Mouse (Mus musculus) telencephalon, adult 2 months (tissue): Measurements from ENCODE around the gene Rab43.
"Not testable (repeated sequence)": the region's sequence is repeated elsewhere in the genome, so short reads cannot be mapped to it uniquely, and the experiment has no call there.

Source experiments
- DNase-seq: peaks from one replicate; pipeline ENCODE4 v3.0.0-alpha.2; 2011; ENCODE audit warnings: low read depth, low spot score

The Rab43 gene

DNA sequence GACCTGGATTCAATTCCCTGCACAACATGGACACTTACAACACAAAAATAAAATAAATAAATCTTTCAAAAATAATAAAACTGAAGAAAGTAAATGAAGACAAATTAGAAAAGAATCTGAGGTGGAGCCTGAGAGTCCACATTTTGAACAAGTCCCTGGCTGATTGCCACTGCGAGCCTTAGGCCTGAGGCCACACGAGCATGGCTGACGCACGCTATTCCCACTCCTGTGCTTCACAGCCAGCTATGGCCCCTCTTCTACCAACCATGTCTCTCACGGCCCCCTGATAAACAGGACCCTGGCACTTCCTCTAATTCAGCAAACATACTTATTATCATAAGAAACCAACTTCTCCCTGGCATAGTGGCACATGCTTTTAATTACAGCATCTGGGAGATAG is 25.3 kb downstream of the Rab43 start:
- no peak for DNase-seq

- DNase-seq, result no peak
These were observed 27.9 kb downstream of the Rab43 start for GRCm38 (mm10) chr6:87784033-87784432.

DNA sequence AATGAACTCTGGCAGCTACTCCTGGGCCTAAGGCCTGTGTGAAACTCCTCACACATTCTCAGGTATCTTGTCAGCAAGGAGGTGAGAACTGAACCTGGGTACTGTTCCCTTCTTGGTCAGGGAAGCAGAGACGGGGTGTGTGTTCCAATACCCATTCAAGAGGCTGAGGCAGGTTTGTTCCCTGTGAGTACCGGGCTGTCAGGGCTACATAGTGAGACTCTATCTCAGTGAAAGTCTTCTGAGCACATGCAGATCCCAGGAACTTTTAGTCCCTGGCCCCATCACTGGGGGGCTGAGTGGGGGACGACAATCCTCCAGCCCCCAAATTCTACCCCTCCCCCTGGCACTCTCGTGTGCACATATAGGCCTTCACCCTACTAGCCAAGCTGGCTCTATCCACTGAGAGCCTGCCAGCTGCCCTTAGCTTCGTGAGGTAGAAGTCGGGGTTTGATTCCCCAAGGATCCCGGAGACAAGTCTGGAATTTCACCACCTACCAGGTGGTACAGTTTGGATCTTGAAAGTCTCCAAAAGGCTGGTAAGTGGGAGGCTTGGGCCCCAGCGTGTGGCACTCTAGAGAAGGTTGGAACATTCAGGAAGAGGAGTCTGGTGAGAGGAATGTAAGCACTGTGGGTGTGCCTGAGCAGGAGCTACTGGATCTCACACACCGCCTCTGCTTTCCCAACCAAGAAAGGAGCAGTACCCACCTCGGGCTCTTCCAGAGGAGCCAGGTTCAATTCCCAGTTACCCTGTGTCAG is 31.2 kb downstream of the Rab43 start:
- peak; percentile 11 for DNase-seq

- DNase-seq, result no peak
These were observed 32.5 kb downstream of the Rab43 start for GRCm38 (mm10) chr6:87779174-87780165.

DNA sequence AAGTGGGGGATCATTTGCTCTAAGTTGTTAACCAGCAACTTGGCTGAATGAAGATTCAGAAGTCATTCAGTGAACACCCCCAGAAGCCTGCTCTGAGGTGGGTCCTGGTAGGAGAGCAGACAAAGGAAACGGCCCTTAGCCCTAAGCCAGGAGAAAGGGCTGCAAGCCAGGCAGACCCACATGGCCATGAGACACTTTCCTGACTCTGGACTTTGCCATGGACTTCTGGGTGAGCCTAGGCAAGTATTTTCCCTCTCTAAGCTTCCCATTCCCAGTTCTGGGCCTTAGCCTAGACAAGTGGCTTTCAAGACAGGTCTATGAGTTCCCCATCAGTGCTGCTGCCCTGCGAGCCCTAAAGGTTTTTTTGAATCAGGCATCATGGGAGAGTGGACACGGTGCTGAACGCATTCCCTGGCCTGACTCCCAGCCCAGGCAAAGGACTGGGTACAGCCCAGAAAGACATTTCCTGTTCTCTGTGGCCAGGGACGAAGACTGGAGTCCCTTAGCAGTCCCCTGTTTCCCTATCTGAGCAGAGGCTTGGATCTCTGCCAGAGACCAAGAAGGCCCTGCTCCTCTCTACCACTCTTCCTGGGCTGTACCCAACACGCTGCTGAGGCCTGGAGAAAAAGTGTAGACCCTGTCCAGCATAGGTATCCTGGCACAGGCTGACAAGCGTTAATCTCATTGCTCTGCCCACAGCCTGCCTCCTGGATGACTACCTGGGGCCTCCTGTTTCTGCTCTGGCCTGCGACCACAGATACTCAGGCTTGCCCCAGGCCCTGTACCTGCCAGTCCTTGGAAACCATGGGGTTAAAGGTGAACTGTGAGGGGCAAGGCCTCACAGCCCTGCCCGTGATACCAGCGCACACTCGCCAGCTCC is 33.4 kb downstream of the Rab43 start:
- no peak for DNase-seq

DNA sequence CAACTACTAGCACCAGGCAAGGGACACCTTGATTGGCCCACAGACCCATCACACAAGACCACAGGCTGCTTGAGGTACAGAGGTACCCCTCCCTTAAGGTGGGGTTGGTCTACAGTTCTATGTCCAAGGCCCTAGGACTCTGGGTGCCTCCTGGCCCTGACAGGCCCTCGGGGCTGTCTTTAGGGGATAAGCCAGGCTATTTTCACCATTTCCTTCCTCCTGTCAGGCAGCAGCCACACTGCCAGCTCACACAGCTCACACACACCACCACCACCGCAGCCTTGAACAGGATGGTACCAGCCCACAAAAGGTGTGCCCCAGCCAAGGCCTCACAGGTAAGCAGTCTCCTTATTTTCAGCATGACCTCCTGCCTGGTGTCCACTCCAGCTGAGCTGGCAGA is 34.1 kb downstream of the Rab43 start, which contains the start of gene Gp9:
Gene Gp9, plus strand, starts transcription at position 231 of the 400 bp plus-strand sequence.
- DNase-seq, result no peak

DNA sequence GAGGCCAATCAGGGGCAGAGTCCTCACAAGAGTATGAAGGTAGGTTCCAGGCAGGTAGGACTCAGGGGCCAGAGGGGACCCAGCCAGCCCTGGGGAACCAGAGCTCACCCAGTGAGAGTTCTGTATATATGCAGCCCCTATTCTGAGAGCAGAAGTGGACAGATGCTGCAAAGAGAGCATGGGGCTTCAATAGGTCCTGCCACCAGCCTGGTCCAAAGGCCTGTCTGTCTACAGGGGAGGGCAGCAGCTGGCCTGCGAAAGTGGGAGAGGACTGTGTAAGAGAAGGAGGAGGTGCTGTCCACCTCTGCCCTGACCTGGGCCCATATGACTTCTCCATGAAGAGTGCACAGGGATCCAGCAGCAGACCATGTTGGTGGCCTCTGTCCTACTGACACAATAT is 35.3 kb downstream of the Rab43 start:
- no peak for DNase-seq

DNA sequence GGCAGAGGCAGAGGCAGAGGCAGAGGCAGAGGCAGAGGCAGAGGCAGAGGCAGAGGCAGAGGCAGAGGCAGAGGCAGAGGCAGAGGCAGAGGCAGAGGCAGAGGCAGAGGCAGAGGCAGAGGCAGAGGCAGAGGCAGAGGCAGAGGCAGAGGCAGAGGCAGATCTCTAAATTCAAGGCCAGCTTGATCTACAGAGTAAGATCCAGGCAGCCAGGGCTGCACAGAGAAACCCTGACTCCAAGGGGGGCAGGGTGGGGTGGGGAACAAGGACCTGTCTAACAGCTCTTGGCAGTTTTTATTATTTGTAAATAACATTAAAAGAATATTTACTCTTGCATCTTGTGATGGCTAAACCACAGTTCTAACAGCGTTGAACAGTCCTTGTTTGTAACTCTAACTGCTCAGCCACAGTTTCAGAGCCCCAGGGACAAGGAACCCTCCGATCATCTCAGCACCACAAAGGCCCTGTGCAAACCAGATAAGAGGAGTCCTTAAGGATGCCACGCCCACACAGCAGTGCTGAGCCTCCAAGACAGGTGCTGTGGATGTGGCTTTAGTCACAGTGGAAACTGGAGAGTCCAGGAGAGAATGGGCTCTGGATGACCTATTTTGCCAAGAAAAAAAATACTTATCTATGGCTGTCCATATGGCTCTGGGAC is 36.2 kb downstream of the Rab43 start:
- no peak for DNase-seq

GRCm38 (mm10) chr6:87774909-87775308 is 37.1 kb downstream of the Rab43 start:
- no peak for DNase-seq

GRCm38 (mm10) chr6:87774466-87774865 is 37.5 kb downstream of the Rab43 start:
- no peak for DNase-seq

DNA sequence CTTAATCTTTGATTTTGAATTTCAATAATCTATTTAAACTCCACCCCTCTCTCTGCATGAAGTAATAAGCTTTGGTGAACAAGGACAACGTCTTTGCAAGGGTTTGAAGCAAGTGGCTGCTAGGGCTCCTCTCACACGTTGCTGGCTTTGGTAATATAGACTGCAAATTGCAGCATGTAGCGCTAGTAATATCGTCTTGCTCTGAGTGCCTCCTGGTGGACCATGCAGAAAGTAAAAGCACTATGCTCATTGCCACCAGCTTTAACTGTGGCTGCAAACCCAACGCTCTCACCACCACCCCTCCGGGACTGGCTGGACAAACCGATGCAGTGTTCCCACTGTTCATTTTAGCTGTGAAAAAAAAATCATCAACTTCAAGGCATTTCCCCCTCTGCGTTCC is 41.3 kb downstream of the Rab43 start:
- peak; percentile 3 for DNase-seq

- not testable (repeated sequence) for DNase-seq
These were observed 47.7 kb downstream of the Rab43 start for GRCm38 (mm10) chr6:87764296-87764695.

DNA sequence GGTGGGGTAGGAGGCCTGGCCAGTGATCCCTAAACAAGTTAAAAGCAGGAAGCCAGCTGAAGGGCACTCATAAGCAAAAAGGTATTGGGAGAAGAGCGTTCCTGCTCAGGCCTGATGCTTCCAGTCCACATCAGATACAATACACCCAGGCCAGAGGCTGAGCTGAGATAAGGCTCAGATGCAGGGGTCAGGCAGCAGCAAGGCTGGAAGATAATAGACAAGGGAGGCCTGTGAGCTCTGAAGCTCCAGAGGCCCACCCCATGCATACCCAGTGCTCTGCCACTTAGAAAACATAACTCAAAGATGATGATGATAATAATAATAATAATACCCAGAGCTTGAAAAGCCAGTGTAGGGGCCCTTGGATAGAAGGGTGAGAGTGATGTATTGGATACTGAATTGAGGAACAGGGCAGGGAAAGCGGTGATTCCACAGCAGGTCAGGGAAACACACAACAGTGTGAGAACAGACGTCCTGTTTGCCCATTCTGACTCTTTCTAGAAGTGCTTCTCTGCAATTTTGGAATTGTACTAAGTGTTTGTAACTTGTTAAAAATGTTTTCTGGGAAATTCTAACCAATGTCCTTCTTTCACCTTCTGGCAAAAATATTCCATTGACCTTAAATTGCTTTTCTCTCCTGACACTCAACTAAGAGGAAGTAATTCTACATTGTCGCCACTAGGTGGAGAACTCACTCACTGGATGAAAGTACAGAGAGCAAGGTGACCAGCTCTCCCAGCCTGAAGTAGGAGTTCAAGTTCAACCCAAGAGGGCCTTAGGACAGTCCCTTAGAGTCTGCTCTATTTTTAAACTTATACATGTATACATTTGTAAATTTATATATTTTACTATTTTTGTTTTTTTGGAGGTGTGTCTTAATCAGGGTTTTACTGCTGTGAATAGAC is 48.3 kb downstream of the Rab43 start:
- no peak for DNase-seq

- DNase-seq, result no peak
These were observed 49.8 kb downstream of the Rab43 start for GRCm38 (mm10) chr6:87762161-87762560.

DNA sequence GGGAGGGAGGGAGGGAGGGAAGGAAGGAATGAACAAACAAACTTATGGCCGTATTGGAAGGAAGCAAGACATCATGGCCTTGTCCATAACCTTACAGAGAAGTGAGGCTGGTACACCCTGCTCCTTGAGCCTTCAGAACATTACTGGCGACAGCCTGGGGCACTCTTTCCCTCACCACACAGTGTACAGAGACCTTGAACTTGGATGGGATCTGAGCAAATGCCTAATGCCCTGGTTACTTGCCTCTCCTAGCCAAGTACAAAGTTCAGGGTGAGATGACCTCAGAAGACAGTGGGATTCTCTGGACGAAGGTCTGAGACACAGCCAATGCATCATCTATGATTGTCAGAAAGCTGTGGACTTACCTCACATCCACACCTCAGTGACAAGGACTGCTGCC is 52.1 kb downstream of the Rab43 start:
- no peak for DNase-seq

GRCm38 (mm10) chr6:87759404-87759803 is 52.6 kb downstream of the Rab43 start:
- DNase-seq, result no peak

DNA sequence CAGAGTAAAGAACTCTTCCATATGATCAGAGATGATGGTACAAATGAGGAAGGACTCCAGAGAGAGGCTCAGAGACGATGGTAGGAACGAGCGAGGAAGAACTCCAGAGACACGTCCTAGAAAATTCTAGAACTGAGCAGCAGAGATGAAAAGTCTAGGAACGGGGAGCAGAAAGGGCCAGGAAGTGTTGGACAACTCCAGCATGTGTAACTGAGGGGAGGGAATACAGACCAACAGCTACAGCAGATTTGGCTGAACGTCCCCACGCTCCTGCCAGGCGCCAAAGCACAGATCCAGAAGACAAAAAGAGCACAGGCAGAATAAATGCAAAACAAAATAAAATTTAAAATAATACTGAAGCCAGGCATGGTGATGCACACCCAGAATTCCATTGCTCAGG is 55.1 kb downstream of the Rab43 start:
- DNase-seq, result no peak

- no peak for DNase-seq
These were observed 56.8 kb downstream of the Rab43 start for GRCm38 (mm10) chr6:87755196-87755595.

- no peak for DNase-seq
These were observed 60.4 kb downstream of the Rab43 start for GRCm38 (mm10) chr6:87751574-87751973.
